Mouse (Mus musculus) monocyte, adult 2 months (primary cell): ENCODE measurements around the gene Aph1a.
"Not testable (repeated sequence)": the region's sequence is repeated elsewhere in the genome, so short reads cannot be mapped to it uniquely, and the experiment has no call there.

Source experiments
- DNase-seq, 2 experiments: peaks; one replicate each; pipeline ENCODE4 v3.0.0; 2022; ENCODE audit warnings: low spot score in 2 of 2, low read depth in 1 of 2

Gene Aph1a

DNA sequence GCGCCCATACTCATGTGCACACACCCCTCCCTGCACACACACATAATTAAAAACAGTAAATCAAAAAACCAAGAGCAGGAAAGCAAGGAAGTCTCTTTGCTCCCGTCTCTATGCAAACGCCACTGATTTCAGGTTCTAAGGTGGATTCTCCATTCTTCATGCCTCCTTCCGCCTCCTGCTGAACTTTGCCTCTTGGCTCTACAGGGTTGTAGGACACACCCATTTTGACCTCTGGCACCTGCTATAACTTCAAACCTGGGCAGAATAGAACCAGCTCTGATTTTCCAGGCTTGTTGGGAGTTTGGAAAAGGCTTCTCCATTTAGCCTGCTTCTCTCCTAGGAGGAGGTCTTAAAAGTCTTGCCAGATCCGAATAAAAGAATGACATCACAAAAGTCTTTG is 9.4 kb upstream of the Aph1a start:
- no peak for DNase-seq

- no peak for DNase-seq
These were observed 6.2 kb upstream of the Aph1a start for GRCm38 (mm10) chr3:95887596-95887995.

- no peak for DNase-seq
These were observed 4.1 kb upstream of the Aph1a start for GRCm38 (mm10) chr3:95889664-95890063.

DNA sequence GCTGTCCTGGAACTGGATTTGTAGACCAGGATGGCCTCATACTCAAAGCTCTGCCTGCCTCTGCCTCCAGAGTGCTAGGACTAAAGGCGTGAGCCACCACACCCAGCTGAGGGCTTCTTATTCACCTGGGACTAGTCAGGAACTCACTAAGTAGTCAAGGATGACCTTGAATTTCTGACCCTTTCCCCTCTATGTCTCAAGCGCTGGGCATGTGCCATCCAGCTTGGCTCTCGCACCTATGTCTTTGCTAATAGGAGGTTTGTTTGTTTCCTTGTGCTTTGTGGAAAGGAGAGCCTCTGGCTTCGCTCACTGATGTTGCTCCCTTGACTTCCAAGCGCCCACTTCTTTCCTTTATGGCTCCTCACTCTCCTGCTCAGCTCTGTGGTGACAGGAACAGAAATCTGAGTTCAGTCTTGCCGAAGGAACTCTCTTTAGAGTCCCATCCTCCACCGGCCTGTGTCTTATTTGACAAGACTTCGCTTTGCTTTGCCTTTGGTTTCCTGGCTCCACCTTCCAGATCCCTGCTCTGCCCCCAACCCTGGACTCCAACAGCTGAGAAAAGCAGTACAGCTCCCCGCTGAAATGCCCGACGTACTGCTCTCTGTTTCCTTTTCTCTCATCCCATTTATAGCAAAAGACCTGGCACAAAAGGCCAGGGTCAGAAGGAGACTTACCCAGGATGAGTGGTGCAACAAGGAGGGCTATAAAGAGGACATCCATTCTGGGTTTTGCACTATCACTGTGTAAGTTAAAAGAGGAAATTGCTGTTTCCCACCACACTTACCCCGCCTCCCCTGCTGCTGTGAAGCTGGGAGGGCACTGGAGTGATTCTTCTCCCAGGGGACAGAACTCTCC is 2.3 kb upstream of the Aph1a start, which contains the start of gene BC028528:
Gene BC028528, minus strand, starts transcription at position 795 of the 855 bp plus-strand sequence.
- DNase-seq: peak in 1 of 2 experiments; percentile 43

DNA sequence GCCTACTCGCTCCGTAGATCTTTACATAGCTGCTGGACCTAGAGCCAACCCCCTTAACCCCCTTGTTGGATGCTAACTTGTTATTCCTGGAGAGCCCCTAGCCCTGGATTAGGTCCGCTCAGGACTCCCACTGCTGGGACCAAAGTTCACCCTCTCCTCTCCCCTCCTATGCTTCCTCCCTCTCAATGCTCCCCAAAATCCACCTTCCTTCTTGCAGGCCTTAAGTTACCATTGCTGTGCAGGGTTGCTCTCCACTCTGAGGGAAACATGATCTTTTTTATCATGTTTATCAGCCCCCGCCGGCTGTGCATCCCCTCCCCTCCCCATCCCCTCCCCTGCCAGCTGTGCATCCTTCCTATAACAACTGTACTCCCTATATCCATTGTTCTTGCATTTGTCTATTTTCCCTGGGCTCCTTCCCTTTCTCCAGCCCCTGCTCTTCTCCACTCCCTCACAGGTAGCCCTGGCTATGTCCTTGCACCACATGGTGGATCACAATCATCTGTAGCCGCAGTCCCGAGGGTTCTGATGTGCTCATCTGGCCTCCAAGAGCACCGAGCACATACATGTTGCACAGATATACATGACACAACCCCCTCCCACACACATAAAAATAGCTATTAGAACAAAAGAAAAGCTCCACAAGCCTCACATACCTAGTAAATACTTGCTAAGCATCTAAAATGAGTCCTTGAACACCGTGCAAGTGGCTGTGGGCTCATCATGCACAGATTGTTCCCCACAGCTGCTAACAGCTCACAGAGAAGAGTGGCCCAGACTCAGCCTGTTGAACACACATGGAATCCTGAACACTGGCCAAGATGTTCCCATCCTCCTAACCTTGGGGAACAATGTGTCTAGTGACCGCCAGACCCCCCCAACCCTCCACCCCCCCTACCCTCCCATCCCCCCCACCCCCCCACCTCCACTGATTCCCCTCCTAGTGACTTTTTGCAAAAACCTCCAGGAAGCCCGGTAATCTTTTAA is 1.4 kb upstream of the Aph1a start:
- DNase-seq: no peak

DNA sequence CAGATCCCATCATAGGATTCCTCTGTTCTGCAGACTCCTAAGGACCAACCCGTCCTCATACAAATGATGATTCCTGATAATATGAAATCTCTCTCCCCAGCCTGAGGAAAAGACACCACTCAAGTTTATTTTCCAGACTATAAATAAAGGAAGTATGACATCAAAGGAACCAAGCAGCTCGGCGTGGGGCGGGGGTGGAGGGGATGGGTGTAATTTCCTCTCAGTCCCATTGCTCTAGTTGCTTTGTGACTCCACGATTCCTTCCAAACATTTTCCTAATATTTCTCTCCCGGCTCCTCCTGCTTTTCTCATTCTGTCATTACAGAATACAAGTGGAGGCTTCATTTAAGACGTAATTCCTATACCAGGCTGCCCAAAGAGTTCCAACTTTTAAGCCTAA is 643 bp upstream of the Aph1a start:
- no peak for DNase-seq

DNA sequence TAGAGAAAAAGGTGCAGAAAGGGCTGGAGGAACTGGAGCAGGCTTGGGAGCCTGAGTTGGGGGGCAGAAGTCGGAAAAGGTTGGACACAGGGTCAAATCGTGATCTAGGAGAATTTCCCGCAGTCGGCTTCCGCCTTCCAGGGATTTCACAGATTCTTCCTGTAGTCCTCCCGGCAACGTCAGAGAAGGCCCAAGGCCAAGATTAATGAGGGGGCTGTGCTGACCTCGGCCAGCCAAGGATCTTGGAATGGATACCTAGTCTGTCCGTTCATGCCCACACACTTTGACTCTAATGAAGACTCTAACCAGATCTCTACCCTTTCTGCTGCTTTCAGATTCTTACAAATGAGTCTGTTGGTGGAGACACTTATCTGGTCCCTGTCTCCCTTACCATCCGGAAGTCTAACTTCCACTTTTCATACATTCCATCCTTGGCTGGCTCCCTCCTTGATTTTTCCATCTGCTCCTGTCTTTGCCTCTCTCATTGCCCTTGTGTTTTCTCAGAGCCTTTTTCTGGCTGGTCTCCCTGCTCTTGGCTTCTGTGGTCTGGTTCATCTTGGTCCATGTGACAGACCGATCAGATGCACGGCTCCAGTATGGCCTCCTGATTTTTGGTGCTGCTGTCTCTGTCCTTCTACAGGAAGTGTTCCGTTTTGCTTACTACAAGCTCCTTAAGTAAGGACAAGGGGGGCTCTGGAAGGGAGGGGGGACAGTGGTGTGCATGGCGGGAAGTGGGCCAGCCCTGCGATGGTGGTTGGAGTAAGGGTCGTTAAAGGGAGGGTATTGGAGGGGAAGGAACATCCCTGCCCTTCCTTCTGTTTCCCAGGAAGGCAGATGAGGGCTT is 770 bp downstream of the Aph1a start:
- DNase-seq: no peak

GRCm38 (mm10) chr3:95895501-95895900 is 1.7 kb downstream of the Aph1a start:
- not testable (repeated sequence) for DNase-seq

- DNase-seq: no peak
These were observed 6.2 kb downstream of the Aph1a start for GRCm38 (mm10) chr3:95899800-95900524.

- no peak for DNase-seq
These were observed 8.0 kb downstream of the Aph1a start for GRCm38 (mm10) chr3:95901616-95902372.

- DNase-seq: no peak
These were observed 8.5 kb downstream of the Aph1a start for GRCm38 (mm10) chr3:95902373-95902625.

DNA sequence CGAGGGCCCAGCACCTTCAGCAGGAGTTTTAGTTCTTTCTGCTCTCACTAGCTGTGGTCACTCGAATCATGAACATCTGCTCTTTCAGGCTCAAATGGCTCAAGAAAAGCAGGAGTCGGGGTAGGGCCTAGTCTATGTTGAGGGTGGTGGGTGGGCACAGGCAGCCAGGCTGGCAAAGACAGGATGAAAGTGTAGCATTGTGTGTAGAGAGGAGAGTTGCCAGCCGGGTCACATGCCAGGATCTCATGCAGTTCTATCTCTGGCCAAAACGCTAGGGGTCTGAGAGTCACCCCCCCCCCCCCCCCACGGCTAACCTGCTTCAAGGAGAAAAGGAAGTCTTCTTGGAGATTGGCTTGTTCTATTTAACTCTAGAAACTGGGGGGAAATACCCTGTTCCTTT is 8.9 kb downstream of the Aph1a start:
- no peak for DNase-seq

GRCm38 (mm10) chr3:95903753-95904502 is 10.2 kb downstream of the Aph1a start:
- DNase-seq: no peak

DNA sequence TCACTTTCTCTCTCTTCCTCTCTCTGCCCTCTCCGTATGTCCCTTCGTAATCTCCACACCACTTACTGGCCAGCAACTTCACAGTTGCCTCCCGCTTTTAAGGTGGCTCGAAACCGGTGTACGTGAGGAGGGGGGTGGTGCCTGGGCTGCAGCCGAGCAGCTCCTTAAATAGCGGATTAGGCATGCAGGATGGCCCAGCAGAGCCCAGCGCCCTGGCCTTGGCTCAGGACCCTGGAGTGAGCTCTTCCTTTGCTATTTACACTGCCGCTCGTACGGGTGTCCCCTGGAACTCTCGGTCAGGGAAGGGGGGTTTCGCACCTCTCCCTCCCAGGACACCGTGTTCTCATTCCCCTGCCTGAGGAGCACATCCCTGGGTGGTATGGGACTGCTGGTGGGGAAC is 10.8 kb downstream of the Aph1a start, which contains the start of gene Car14:
Gene Car14, minus strand, starts transcription at position 124 of the 400 bp plus-strand sequence.
- no peak for DNase-seq

DNA sequence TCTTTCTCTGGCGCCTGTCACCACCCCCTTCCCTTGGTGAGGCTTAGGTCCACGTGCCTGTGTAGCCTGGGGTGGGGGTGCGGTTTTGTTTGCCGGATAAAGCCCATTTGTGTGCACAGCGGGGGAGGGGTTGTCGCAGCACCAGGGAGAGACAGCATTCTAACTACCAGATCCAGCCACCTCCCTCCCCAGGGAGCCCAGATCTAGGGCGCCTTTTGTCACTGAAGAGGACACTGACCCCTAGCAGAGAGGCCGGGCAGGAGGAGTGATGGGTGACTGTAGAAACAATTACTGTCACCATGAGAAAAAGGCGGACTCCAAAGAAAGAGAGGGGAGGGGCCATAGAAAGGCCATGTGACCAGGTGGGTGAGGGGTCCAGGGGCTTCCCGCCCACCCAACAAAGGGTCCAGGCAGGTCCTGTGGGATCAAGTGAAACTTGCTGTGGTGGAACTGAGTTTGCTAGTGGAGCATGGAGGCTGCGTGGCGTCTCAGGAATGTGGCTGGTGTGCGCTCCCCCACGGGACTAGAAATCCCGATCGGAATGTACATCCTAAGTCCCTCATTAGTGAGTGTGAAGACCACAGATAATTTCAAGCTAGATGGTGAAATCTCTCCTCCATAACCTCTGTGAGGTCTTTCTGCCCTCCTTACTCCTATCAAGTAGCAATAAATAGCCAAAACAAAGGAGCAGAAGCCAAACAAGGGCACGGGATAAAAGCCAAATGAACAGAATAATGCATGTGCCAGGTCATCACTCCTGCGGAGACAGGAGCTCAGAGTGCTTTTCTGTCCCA is 11.6 kb downstream of the Aph1a start:
- no peak for DNase-seq

DNA sequence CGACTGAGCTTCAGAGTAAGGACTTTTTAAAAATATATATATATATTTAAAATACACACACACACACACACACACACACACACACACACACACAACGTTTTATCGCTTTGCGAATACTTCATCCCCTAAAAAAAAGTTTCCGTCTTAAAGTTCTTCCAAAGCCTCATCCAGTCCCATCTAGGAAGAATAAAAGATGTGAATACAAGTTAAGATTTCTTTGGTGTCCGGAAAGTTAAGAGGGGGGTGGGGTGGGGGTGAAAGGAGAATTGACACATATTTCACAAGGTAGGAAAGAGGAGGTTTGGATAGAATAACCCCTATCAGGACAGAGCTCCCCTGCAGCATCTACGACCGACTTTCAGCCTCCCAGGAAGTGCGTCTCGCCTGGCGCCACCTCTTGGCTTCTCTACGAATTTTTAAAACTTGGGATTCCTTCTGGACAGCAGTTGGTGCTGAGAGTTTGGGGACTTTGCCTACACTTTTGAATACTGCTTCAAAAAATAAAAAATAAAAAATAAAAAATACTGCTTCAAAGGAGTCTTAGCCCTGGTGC is 12.2 kb downstream of the Aph1a start:
- DNase-seq: no peak

DNA sequence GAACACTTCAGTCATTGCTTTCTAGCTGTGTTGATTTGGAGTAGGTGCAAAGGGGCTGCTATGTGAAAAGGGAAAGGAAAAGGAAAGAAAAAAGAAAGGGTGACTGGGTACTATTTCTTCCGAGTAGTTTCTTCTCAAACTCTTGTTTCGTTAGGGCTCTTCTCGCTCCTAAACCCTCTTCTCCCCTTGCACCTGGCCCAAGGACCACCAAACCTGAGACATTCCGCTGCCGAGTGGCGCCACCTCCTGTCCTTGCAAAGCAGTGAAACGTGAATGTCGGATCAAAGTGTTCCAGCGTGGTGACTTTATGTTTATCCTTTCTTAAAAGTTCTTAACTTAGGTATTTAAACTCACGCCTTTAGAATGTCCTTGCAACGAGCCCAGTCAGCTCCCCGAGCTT is 13.1 kb downstream of the Aph1a start:
- DNase-seq: no peak

DNA sequence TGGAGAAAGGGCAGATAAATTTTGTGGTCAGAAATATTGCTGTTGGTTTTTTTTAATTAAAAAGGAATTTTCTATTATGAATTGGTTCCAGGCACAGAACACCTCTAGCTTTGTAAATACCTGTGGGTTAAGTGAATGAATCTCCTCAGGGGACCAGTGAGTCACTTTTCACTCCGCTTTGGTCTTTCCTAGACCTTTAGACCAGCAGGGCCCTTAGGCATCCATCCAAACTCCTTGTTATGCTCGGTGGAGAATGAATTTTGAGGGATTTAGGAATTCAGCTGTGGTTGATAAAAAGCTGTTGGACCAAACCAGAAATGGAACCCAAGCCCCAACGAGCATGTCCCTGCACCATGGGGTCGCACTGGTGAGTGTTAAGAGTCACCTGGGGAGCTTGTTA is 13.8 kb downstream of the Aph1a start:
- DNase-seq: no peak
